Mouse (Mus musculus) heart, postnatal 0 days (tissue): ENCODE data around the gene Slc30a3. TPM values are rescaled to one million over a fixed set of nuclear protein-coding genes. Genes with fewer than 3 reads are reported as not detected.

ENCODE experiments used
- ATAC-seq: fragments of 200-750 bp; cut with Nextera tagmentation; 2 replicates; pipeline ENCODE4 v1.8.0; 2017; ENCODE audit warnings: low read depth, moderate number of reproducible peaks, moderate library complexity; ENCODE audit not compliant: insufficient read depth
- DNase-seq: peaks from one replicate; pipeline ENCODE4 v3.0.0-alpha.2; 2016; ENCODE audit warnings: low spot score
- H3K27ac ChIP-seq: fragments of 300-500 bp; sonication (generic); 2 replicates; pipeline ENCODE4 v1.5.1; 2014; ENCODE audit warnings: low read depth, mild to moderate bottlenecking
- H3K27me3 ChIP-seq: fragments of 300-500 bp; sonication (generic); 2 replicates; pipeline ENCODE4 v1.6.1; 2014; ENCODE audit warnings: low read length, mixed read lengths; ENCODE audit not compliant: control insufficient read depth, insufficient read depth
- H3K36me3 ChIP-seq: fragments of 300-500 bp; sonication (generic); replicated peaks from 2 replicates; pipeline ENCODE4 v1.6.1; 2014; ENCODE audit warnings: low read length, mixed read lengths; ENCODE audit not compliant: control insufficient read depth, insufficient read depth
- H3K4me1 ChIP-seq: fragments of 300-500 bp; sonication (generic); 2 replicates; pipeline ENCODE4 v1.6.1; 2014; ENCODE audit warnings: antibody characterized with exemption; ENCODE audit not compliant: control insufficient read depth, insufficient read depth
- H3K4me2 ChIP-seq: fragments of 300-500 bp; sonication (generic); 2 replicates; pipeline ENCODE4 v1.6.1; 2014; ENCODE audit warnings: low read depth, mild to moderate bottlenecking, low read length, moderate library complexity
- H3K4me3 ChIP-seq: fragments of 300-500 bp; sonication (generic); 2 replicates; pipeline ENCODE4 v1.5.1; 2014; ENCODE audit warnings: low read depth, low read length
- H3K9ac ChIP-seq: fragments of 300-500 bp; sonication (generic); replicated peaks from 2 replicates; pipeline ENCODE4 v1.6.1; 2014; ENCODE audit warnings: low read depth, low read length, mixed read lengths
- H3K9me3 ChIP-seq: fragments of 300-500 bp; sonication (generic); replicated peaks from 2 replicates; pipeline ENCODE4 v1.6.1; 2016; ENCODE audit warnings: low read length; ENCODE audit not compliant: control insufficient read depth
- CTCF ChIP-seq: IDR thresholded peaks from 2 replicates; pipeline ENCODE4 v1.5.1; 2016; ENCODE audit warnings: antibody characterized with exemption, control low read depth, low read depth
- EP300 ChIP-seq: IDR thresholded peaks from 2 replicates; pipeline ENCODE4 v1.6.1; 2016; ENCODE audit warnings: antibody characterized with exemption, low read depth
- WGBS: fragments of 180-500 bp; shearing (Covaris S2); extraction: QIAGEN DNeasy Blood & Tissue Kit; methylation state at CpG from one replicate; pipeline ENCODE4 v1.1.7; 2014; 5-methylcytosine and 5-hydroxymethylcytosine counted together
- polyA plus RNA-seq: library from polyadenylated mRNA; unstranded; fragments of >200 nt; fragmentation: Nextera tagmentation; extraction: Ambion mirVana; gene quantifications from 2 replicates; pipeline ENCODE4 v1.2.1, GENCODE M21; 2015
- total RNA-seq: library from RNA; depleted of rRNA; stranded (reverse); fragments of >200 nt; gene quantifications from 2 replicates; pipeline ENCODE4 v1.2.3, GENCODE M21; 2014; ENCODE audit warnings: low replicate concordance; rRNA removed

The Slc30a3 gene
- total RNA-seq = not detected in 2 replicates
- polyA plus RNA-seq = 0.08 and 0.18 TPM in 2 replicates

- H3K27me3 ChIP-seq = no peaks in the 10 kb centered on the region
- TF ChIP-seq EP300 = no peak
- TF ChIP-seq CTCF = no peak
- 88% methylated on average over 18 of the region's 18 CpGs for WGBS
- no peaks in the 10 kb centered on the region for H3K9me3 ChIP-seq
- H3K4me2 ChIP-seq = no peak within 1 kb of the TSS
- no peak within 1 kb of the TSS for H3K4me3 ChIP-seq
- no peaks in the 10 kb centered on the region for H3K36me3 ChIP-seq
- DNase-seq (no peak), ATAC-seq (no peak)
- no peak within 1 kb of the TSS for H3K27ac ChIP-seq
- no peaks in the 10 kb centered on the region for H3K4me1 ChIP-seq
- H3K9ac ChIP-seq = no peak within 1 kb of the TSS
These were observed at the start of gene Slc30a3 for GRCm38 (mm10) chr5:31108000-31108490. Gene Slc30a3 (minus strand): TSS chr5:31108237.

DNA sequence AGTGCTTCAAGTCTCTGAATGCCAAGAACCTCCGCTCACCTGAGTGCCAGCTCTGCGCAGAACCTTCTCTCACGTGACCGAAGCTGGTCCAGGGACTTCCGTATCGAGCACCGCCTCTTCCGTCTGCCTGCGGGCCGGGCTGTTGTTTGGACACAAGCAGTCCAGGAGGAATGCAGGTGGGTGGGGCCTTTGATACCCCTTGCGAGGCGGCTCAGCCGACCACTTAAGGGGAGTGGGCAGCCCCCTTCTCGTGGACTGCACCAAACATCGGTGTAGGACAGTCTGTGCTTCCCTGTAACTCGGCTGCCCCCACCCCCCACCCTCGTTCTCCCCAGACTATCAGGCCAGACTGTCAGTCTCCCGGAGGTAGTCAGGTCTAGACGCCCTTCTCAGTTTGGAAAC is 46.1 kb upstream of the Slc30a3 start, which contains the start of gene Mpv17:
Gene Mpv17 (minus strand): TSS at position 100 of the 402 bp plus-strand sequence.
- H3K4me3 ChIP-seq = peak within 1 kb of the TSS; percentile 73

GRCm38 (mm10) chr5:31153516-31154151 is 45.6 kb upstream of the Slc30a3 start:
- Histone ChIP-seq H3K9me3 (no peaks in the 10 kb centered on the region), H3K4me1 (peaks cover 6% of the 10 kb centered on the region), H3K9ac (peak overlapping the region; percentile 68), H3K4me2 (peak overlapping the region; percentile 77), H3K4me3 (peak overlapping the region; percentile 73), H3K36me3 (peaks cover 28% of the 10 kb centered on the region), H3K27me3 (no peaks in the 10 kb centered on the region), H3K27ac (peak overlapping the region; percentile 68; the same call in 1 of the 2 replicates)
- TF ChIP-seq CTCF = no peak
- no peak for TF ChIP-seq EP300
- 0 out of 2 replicates have a peak, but pooled peaks have one; percentile 3 for ATAC-seq
- peak; percentile 10 for DNase-seq
- 26% methylated on average over 6 of the region's 6 CpGs for WGBS

More for the DNA sequence above, 46.1 kb upstream of the Slc30a3 start, which contains the start of gene Mpv17:
- DNase-seq (peak; percentile 90), ATAC-seq (peak; percentile 94)
- no peaks in the 10 kb centered on the region for H3K27me3 ChIP-seq
- 0% methylated on average over 19 of the region's 19 CpGs for WGBS
- peaks cover 6% of the 10 kb centered on the region for H3K4me1 ChIP-seq
- no peaks in the 10 kb centered on the region for H3K9me3 ChIP-seq
- TF ChIP-seq EP300 = no peak
- TF ChIP-seq CTCF = no peak
- peak within 1 kb of the TSS; percentile 68 for H3K27ac ChIP-seq
- H3K9ac ChIP-seq = peak within 1 kb of the TSS; percentile 68
- peaks cover 34% of the 10 kb centered on the region for H3K36me3 ChIP-seq
- peak within 1 kb of the TSS; percentile 77 for H3K4me2 ChIP-seq

DNA sequence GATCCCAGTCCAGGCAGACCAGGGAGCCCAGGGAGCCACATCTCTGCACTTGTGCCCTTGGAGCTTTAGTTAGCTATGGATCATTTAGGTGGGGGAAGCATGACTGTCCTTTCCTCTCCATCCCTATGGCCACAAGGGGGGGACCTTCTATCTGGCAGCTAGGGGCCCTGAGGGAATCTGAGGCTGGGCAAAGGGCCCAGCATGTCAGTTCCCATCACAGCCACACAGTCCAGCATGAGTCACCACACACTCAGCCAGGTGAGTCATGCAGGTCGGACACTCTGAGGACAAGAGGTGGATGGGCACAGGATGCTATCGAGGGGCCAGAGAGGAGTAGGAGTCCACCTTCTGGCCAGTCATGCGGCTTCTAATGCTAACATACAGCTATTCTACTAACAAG is 43.7 kb upstream of the Slc30a3 start:
- no peak overlapping the region for H3K4me2 ChIP-seq
- WGBS = 44% methylated on average over 3 of the region's 3 CpGs
- no peak overlapping the region for H3K4me3 ChIP-seq
- no peak for ATAC-seq
- TF ChIP-seq CTCF (peak; percentile 39), EP300 (no peak)
- peak; percentile 17 for DNase-seq
- no peak overlapping the region for H3K9ac ChIP-seq
- H3K36me3 ChIP-seq = peaks cover 10% of the 10 kb centered on the region
- H3K27ac ChIP-seq = no peak overlapping the region
- H3K27me3 ChIP-seq = no peaks in the 10 kb centered on the region
- peaks cover 6% of the 10 kb centered on the region for H3K4me1 ChIP-seq
- no peaks in the 10 kb centered on the region for H3K9me3 ChIP-seq

GRCm38 (mm10) chr5:31149781-31150180 is 41.7 kb upstream of the Slc30a3 start:
- WGBS = 56% methylated on average over 4 of the region's 4 CpGs
- Histone ChIP-seq H3K4me3 (no peak overlapping the region), H3K36me3 (peaks cover 21% of the 10 kb centered on the region), H3K4me1 (peaks cover 6% of the 10 kb centered on the region), H3K9ac (no peak overlapping the region), H3K27me3 (no peaks in the 10 kb centered on the region), H3K27ac (no peak overlapping the region), H3K9me3 (no peaks in the 10 kb centered on the region), H3K4me2 (no peak overlapping the region)
- DNase-seq (no peak), ATAC-seq (no peak)
- no peak for TF ChIP-seq EP300
- TF ChIP-seq CTCF = no peak
